Mouse (Mus musculus): ENCODE measurements around the gene Hrc.

DNA sequence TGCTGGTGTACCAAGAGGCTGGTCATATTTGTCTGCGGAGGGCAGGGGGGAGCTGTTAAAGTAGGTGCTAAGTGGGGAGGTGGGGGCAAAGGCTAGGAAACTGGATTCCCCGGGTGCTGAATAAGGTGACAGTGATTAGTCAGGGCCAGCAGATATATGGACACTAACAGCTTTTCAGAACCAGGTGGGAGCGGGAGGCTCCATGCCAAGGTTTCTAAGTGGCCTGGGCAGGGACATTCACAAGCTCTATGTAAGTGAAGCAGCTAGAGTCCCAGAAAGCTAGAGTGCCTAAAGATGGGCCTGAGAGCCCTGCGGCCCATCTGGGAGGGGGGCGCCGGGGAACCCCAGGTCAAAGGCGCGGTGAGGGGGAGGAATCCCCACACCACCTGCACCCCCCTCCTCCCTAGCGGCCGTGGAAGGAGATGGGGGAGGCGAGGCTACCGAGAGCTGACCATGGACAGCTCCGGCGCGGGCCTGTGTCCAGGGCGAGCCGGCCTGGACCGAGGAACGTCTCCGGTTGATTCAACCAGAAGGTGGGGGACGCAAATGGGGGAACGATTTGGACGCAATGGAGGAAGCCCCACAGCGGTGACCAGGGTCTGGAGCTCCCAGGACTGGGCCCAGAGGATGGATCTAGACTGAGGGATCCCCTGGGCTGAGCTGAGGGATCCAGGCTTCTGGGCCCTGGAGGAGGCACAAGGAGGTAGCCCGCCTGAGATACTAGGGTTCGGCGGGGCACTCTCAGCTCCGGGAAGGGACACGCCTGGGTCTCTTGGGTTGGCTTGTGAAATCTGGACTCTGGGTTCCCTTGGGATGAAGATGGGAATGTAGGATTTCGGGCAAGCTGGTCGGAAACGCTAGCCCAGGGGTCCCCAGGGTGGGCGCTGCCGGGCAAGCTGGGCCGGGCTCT lies 30.9 kb downstream of the Hrc start:
- TF ChIP-seq CTCF (IDR thresholded peaks at IDR 0.05; ENCODE audit: low read depth, low read length) (no peak), POLR2A (IDR thresholded peaks at IDR 0.05; ENCODE audit: extremely low read depth, insufficient read depth, low read length) (no peak)

Measured in liver, adult 2 months (tissue).